Mouse (Mus musculus) heart, embryonic 12.5 days (tissue): ENCODE measurements around the gene Zfp882. TPM values are rescaled to one million over a fixed set of nuclear protein-coding genes. Genes with fewer than 3 reads are reported as not detected.
"Not testable (repeated sequence)": the region's sequence is repeated elsewhere in the genome, so short reads cannot be mapped to it uniquely, and the experiment has no call there.

Experiments used
- ATAC-seq: fragments of 200-750 bp; cut with Nextera tagmentation; 2 replicates; pipeline ENCODE4 v1.8.0; 2017; ENCODE audit warnings: moderate TSS enrichment, moderate library complexity; ENCODE audit not compliant: insufficient number of reproducible peaks, low FRiP score
- H3K27ac ChIP-seq: fragments of 300-500 bp; sonication (generic); 2 replicates; pipeline ENCODE4 v1.5.1; 2016; ENCODE audit warnings: mild to moderate bottlenecking, moderate library complexity; ENCODE audit not compliant: poor library complexity, severe bottlenecking
- H3K27me3 ChIP-seq: fragments of 300-500 bp; sonication (generic); replicated peaks from 2 replicates; pipeline ENCODE4 v1.6.1; 2016; ENCODE audit warnings: mild to moderate bottlenecking, moderate library complexity
- H3K36me3 ChIP-seq: fragments of 300-500 bp; sonication (generic); 2 replicates; pipeline ENCODE4 v1.6.1; 2016; ENCODE audit warnings: mild to moderate bottlenecking, moderate library complexity
- H3K4me1 ChIP-seq: fragments of 300-500 bp; sonication (generic); replicated peaks from 2 replicates; pipeline ENCODE4 v1.6.1; 2016; ENCODE audit warnings: mild to moderate bottlenecking
- H3K4me2 ChIP-seq: fragments of 300-500 bp; sonication (generic); 2 replicates; pipeline ENCODE4 v1.6.1; 2016; ENCODE audit warnings: mild to moderate bottlenecking, moderate library complexity
- H3K4me3 ChIP-seq: fragments of 300-500 bp; sonication (generic); 2 replicates; pipeline ENCODE4 v1.5.1; 2016; ENCODE audit warnings: mild to moderate bottlenecking
- H3K9ac ChIP-seq: fragments of 300-500 bp; sonication (generic); 2 replicates; pipeline ENCODE4 v1.6.1; 2016; ENCODE audit warnings: mild to moderate bottlenecking, moderate library complexity
- H3K9me3 ChIP-seq: fragments of 300-500 bp; sonication (generic); replicated peaks from 2 replicates; pipeline ENCODE4 v1.6.1; 2016; ENCODE audit warnings: mild to moderate bottlenecking, moderate library complexity
- WGBS: fragments of 180-500 bp; shearing (Covaris S2); methylation state at CpG from one replicate; pipeline ENCODE4 v1.1.7; 2016; 5-methylcytosine and 5-hydroxymethylcytosine counted together
- polyA plus RNA-seq: library from polyadenylated mRNA; unstranded; fragments of >200 nt; fragmentation: Nextera tagmentation; extraction: Ambion mirVana; gene quantifications from 2 replicates; pipeline ENCODE4 v1.2.1, GENCODE M21; 2016

Zfp882 gene
- polyA plus RNA-seq, result 2.4 and 2.9 TPM in 2 replicates

DNA sequence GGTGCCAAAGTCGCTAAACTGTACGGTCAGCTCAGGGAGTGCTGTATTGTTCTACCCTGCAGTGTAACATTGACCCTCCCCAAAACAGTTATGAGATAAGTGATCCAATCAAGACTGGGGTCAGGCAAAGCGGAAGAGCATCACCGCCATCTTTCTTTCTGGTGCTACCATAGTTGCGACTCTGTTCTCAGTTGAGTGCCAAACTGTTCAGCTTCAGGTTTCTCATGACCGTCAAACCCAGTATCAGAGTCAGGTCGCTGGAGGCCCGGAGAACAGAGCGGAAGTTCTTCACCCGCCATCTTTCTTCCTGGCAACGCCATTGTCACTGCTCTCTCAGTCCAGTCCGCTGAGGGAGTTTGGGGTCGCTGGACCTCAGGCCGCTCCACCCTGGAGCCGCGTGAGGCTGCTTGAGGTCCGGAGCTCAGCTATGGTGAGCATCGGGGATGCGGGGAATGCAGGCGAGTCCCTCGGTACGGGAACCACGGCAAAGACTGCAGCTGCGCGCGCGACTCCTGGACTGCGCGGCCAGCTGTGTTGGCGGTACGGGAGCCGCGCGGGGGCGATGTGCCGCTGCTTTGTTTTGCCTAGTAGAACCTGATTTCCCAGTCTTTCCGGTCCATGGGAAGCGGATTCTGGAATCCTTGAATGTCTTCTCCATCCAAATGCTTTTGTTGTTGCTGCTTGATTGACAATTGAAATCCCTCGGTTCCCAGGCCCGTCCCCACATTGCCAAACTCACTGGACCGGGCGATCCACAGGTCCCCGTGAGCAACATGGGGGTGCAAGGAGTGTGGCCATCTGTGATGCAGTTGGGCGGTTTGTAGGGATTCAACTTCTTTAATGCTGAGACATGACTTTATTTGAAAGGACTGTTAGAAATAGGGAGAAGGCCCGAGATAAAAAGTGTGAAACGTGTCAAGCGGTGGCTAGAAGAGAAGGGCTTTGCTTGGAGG is at the start of gene Zfp882, which contains the start of gene Zfp617:
TSS of gene Zfp882 (plus strand) at position 300 of the 953 bp plus-strand sequence.
TSS of gene Zfp617 (plus strand) at position 327 of the 953 bp plus-strand sequence.
- H3K9me3 ChIP-seq, result no peaks in the 10 kb centered on the region; the same call in 1 of the 2 replicates
- no peaks in the 10 kb centered on the region for H3K27me3 ChIP-seq
- ATAC-seq, result peak; percentile 93
- peak within 1 kb of the TSS; percentile 73 for H3K4me2 ChIP-seq
- H3K9ac ChIP-seq, result peak within 1 kb of the TSS; percentile 90
- H3K36me3 ChIP-seq, result peaks cover 1% of the 10 kb centered on the region; the same call in 1 of the 2 replicates
- peak within 1 kb of the TSS; percentile 97 for H3K27ac ChIP-seq
- 6% methylated on average over 47 of the region's 47 CpGs for whole genome bisulfite sequencing
- no peaks in the 10 kb centered on the region for H3K4me1 ChIP-seq
- H3K4me3 ChIP-seq, result peak within 1 kb of the TSS; percentile 92

GRCm38 (mm10) chr8:71861551-71861950 is 46.9 kb upstream of the Zfp882 start:
- WGBS, result 68% methylated on average over 1 of the region's 1 CpGs
- H3K4me2 ChIP-seq, H3K27ac ChIP-seq, H3K9me3 ChIP-seq, H3K27me3 ChIP-seq, H3K9ac ChIP-seq, H3K4me3 ChIP-seq, H3K4me1 ChIP-seq, H3K36me3 ChIP-seq, ATAC-seq: not testable (repeated sequence)

GRCm38 (mm10) chr8:71862038-71862437 is 46.4 kb upstream of the Zfp882 start:
- not testable (repeated sequence) for H3K9ac ChIP-seq, ATAC-seq, H3K27me3 ChIP-seq, H3K9me3 ChIP-seq, H3K4me3 ChIP-seq, H3K36me3 ChIP-seq, H3K4me2 ChIP-seq, H3K27ac ChIP-seq, H3K4me1 ChIP-seq

- WGBS, result 5% methylated on average over 45 of the region's 45 CpGs
- ATAC-seq, result peak; percentile 84
- Histone ChIP-seq H3K4me3 (peak within 1 kb of the TSS; percentile 68), H3K9ac (peak within 1 kb of the TSS; percentile 86), H3K36me3 (peaks cover 27% of the 10 kb centered on the region), H3K4me2 (peak within 1 kb of the TSS; percentile 78), H3K4me1 (no peaks in the 10 kb centered on the region), H3K27ac (peak within 1 kb of the TSS; percentile 40), H3K9me3 (peaks cover 16% of the 10 kb centered on the region), H3K27me3 (0 out of 2 replicates have a peak, but pooled peaks cover 7% of the 10 kb centered on the region)
These were observed 26.7 kb upstream of the Zfp882 start, which contains the start of gene Zfp709 for GRCm38 (mm10) chr8:71881618-71882274. Gene Zfp709, plus strand, starts transcription at chr8:71882019.

DNA sequence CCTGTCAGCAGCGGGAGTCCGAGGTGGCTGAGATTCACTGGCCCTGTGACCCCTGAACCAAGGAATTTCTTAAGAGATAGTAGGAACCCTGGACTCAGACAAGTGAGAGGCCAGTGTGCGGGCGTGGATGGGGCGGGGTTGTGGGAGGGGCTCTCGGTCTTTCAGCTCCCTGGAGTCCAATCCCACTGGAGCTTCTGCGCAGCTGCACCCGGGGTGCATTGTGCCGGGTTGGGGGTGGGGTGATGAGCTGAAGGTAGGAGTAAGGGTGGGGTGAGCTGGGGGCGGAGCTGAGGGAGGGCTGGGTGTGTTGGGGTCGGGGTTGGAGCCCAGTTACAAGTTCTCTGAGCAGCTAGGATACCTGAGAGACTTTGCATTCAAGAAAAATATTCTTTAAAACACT is 7.7 kb upstream of the Zfp882 start:
- not testable (repeated sequence) for H3K4me3 ChIP-seq, H3K36me3 ChIP-seq, H3K9ac ChIP-seq, ATAC-seq, H3K27me3 ChIP-seq, H3K4me2 ChIP-seq, H3K4me1 ChIP-seq, H3K27ac ChIP-seq
- peaks cover 13% of the 10 kb centered on the region for H3K9me3 ChIP-seq
- 36% methylated on average over 11 of the region's 11 CpGs for whole genome bisulfite sequencing

GRCm38 (mm10) chr8:71903084-71903483 is 5.3 kb upstream of the Zfp882 start:
- peaks cover 13% of the 10 kb centered on the region for H3K9me3 ChIP-seq
- not testable (repeated sequence) for H3K36me3 ChIP-seq, H3K27me3 ChIP-seq, H3K4me2 ChIP-seq, H3K9ac ChIP-seq, ATAC-seq, H3K4me1 ChIP-seq, H3K4me3 ChIP-seq, H3K27ac ChIP-seq
- WGBS, result 56% methylated on average over 1 of the region's 1 CpGs

DNA sequence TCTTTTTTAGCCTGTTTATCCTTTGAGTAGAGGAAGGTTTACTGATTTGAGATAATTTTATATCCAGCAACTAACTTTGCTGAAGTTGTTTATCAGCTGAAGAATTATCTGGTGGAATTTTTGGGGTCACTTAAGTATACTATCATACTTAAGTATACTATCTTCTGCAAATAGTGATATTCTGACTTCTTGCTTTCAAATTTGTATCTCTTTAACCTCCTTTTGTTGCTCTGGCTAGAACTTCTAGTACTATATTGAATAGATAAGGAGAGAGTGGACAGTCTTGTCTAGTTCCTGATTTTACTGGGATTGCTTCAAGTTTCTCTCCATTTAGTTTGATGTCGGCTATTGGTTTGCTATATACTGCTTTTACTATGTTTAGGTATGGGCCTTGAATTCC is 1.6 kb upstream of the Zfp882 start:
- Histone ChIP-seq H3K4me3 (no peak overlapping the region), H3K4me2 (no peak overlapping the region), H3K36me3 (no peaks in the 10 kb centered on the region), H3K4me1 (no peaks in the 10 kb centered on the region), H3K9ac (no peak overlapping the region), H3K27me3 (no peaks in the 10 kb centered on the region), H3K9me3 (peaks cover 3% of the 10 kb centered on the region; the same call in 1 of the 2 replicates), H3K27ac (no peak overlapping the region)
- 92% methylated on average over 1 of the region's 1 CpGs for WGBS
- no peak for ATAC-seq

GRCm38 (mm10) chr8:71907798-71908257 is 580 bp upstream of the Zfp882 start:
- 91% methylated on average over 5 of the region's 5 CpGs for WGBS
- Histone ChIP-seq H3K9ac (no peak overlapping the region), H3K4me1 (no peaks in the 10 kb centered on the region), H3K27me3 (no peaks in the 10 kb centered on the region), H3K9me3 (no peaks in the 10 kb centered on the region; the same call in 1 of the 2 replicates), H3K4me2 (peak overlapping the region; percentile 73), H3K4me3 (peak overlapping the region; percentile 92; the same call in 1 of the 2 replicates), H3K36me3 (no peaks in the 10 kb centered on the region), H3K27ac (peak overlapping the region; percentile 97; the same call in 1 of the 2 replicates)
- no peak for ATAC-seq

- ATAC-seq, result no peak
- no peak overlapping the region for H3K27ac ChIP-seq
- H3K9me3 ChIP-seq, result no peaks in the 10 kb centered on the region; the same call in 1 of the 2 replicates
- H3K4me2 ChIP-seq, result no peak overlapping the region
- peaks cover 19% of the 10 kb centered on the region for H3K36me3 ChIP-seq
- no peaks in the 10 kb centered on the region for H3K27me3 ChIP-seq
- no peaks in the 10 kb centered on the region for H3K4me1 ChIP-seq
- WGBS, result 83% methylated on average over 2 of the region's 2 CpGs
- H3K4me3 ChIP-seq, result no peak overlapping the region
- H3K9ac ChIP-seq, result no peak overlapping the region
These were observed 3.9 kb downstream of the Zfp882 start for GRCm38 (mm10) chr8:71912286-71912685.

GRCm38 (mm10) chr8:71922567-71923401 is 14.4 kb downstream of the Zfp882 start:
- ATAC-seq, result peak; percentile 100
- Histone ChIP-seq H3K9me3 (no peaks in the 10 kb centered on the region), H3K4me3 (peak overlapping the region; percentile 74), H3K9ac (peak overlapping the region; percentile 93), H3K27ac (peak overlapping the region; percentile 98), H3K36me3 (peaks cover 17% of the 10 kb centered on the region), H3K27me3 (no peaks in the 10 kb centered on the region), H3K4me2 (peak overlapping the region; percentile 77), H3K4me1 (0 out of 2 replicates have a peak, but pooled peaks cover 6% of the 10 kb centered on the region)
- WGBS, result under 1% methylated on average over 52 of the region's 57 CpGs
